Mouse (Mus musculus): ENCODE data around the gene Nln.

DNA sequence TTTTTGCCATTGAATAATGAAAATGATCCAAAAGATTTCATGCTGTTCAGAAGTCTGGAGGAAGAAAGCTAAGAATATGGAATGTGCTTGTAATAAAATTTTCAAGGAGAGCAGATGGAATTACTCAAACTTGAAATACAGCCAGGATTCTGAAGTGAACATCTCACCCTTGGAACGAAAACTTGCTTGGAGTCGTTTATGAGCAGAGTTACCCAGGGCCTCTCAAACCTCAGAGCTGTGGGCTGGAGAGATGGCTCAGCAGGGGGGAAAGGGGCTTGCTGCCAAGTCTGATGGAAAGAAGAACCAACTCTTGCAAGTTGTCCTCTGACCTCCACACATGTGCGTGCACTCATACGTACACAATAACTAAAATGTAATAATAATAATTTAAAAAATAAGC, 122.8 kb downstream of the Nln start:
- no peak for TF ChIP-seq CTCF (conservative IDR thresholded peaks at IDR 0.05 in 1 of 2, IDR thresholded peaks at IDR 0.05 in 1 of 2; ENCODE audit: low read depth in 2 of 2, low read length in 2 of 2)
- no peak for TF ChIP-seq POLR2A (IDR thresholded peaks at IDR 0.05; ENCODE audit: low read depth, low read length)
- no peak for TF ChIP-seq ZC3H11A (IDR thresholded peaks at IDR 0.05; ENCODE audit: low read depth, low read length)
- no peak for TF ChIP-seq POLR2AphosphoS2 (IDR thresholded peaks at IDR 0.05; ENCODE audit: low read depth, low read length)

All from CH12.LX (cell line).